Mouse (Mus musculus): ENCODE measurements at regions not wholly inside any gene's neighbourhood (a gene's known extent, or its start where the extent isn't known, plus 50 kb on each side); places are given as distances from the start of the nearest gene placed in this dataset.

GRCm38 (mm10) chr2:71607087-71607502 lies 60.5 kb upstream of the Dlx2 start:
- TF ChIP-seq CTCF (IDR thresholded peaks at IDR 0.05; ENCODE audit: extremely low read depth, insufficient read depth, low read length): no peak
- TF ChIP-seq POLR2A (IDR thresholded peaks at IDR 0.05; ENCODE audit: extremely low read depth, insufficient read depth, low read length): no peak

All from cortical plate, adult 2 months (tissue).